17 mouse cellular contexts compared by ENCODE assay signal in the genomic region with DNA sequence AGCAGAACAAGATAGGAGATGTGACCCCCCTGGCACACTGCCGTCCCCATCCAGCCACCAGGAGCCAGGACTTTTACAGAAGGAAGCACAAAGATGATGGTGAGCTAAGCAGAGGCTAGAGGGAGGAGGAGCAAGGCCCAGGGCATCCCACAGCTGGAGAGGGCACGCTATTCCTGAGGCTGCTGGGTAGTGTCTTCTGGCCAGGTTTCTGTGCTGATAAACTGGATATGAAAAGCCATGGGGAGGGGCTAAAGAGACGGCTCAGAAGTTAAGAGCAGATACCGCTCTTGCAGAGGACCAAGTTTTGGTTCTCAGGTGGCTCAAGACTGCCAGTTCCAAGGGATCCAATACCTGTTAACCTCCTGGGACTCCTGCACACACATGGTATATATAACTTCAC.
DNase-seq lines count a peak whose midpoint lies in the region; ATAC-seq and TF ChIP-seq lines count a peak whose summit lies in the region.
"Had no signal": no experiment of that assay in that cellular context is flagged by ENCODE, and none has a peak within 500 bp of the region (broad histone marks: within the 10 kb centered on the region; RNA-seq: fewer than 3 reads in every experiment).

No protein-coding gene starts in this region.

- TF ChIP-seq CTCF in intestine, postnatal 0 days (IDR thresholded peaks at IDR 0.05; ENCODE audit: low read depth) = no peak

- no peaks in the 10 kb centered on the region for H3K27me3 ChIP-seq in intestine, embryonic 16.5 days (replicated peaks; ENCODE audit: control insufficient read depth, insufficient read depth, low read length)
- no peaks in the 10 kb centered on the region for H3K27me3 ChIP-seq in intestine, postnatal 0 days (replicated peaks; ENCODE audit: control insufficient read depth, insufficient read depth, low read length)
- no peaks in the 10 kb centered on the region for H3K27me3 ChIP-seq in limb, embryonic 15.5 days
- H3K27me3 ChIP-seq in forebrain, embryonic 14.5 days (replicated peaks; ENCODE audit: control insufficient read depth, insufficient read depth, low read length) = no peaks in the 10 kb centered on the region
- H3K27me3 ChIP-seq: liver, embryonic 15.5 days; neural tube, embryonic 12.5 days had no signal

- no peak overlapping the region for H3K4me3 ChIP-seq in intestine, embryonic 16.5 days (ENCODE audit: low read length)
- no peak overlapping the region for H3K4me3 ChIP-seq in intestine, postnatal 0 days (ENCODE audit: low read depth, low read length)
- no peak overlapping the region for H3K4me3 ChIP-seq in limb, embryonic 15.5 days
- H3K4me3 ChIP-seq in forebrain, embryonic 14.5 days (ENCODE audit: low read depth, low read length) = no peak overlapping the region
- H3K4me3 ChIP-seq: heart, adult 2 months; liver, embryonic 15.5 days; neural tube, embryonic 12.5 days had no signal

- no peaks in the 10 kb centered on the region for H3K9me3 ChIP-seq in intestine, embryonic 16.5 days (ENCODE audit: control insufficient read depth, low read length)
- no peaks in the 10 kb centered on the region for H3K9me3 ChIP-seq in intestine, postnatal 0 days (ENCODE audit: control insufficient read depth)
- no peaks in the 10 kb centered on the region for H3K9me3 ChIP-seq in limb, embryonic 15.5 days
- H3K9me3 ChIP-seq in forebrain, embryonic 14.5 days (replicated peaks; ENCODE audit: control insufficient read depth, low read length) = no peaks in the 10 kb centered on the region
- H3K9me3 ChIP-seq: liver, embryonic 15.5 days; neural tube, embryonic 12.5 days had no signal

- no peak overlapping the region for H3K27ac ChIP-seq in intestine, embryonic 16.5 days (ENCODE audit: low read length)
- no peak overlapping the region for H3K27ac ChIP-seq in intestine, postnatal 0 days (ENCODE audit: low read depth, low read length)
- H3K27ac ChIP-seq in limb, embryonic 15.5 days = no peak overlapping the region
- no peak overlapping the region for H3K27ac ChIP-seq in forebrain, embryonic 14.5 days (ENCODE audit: low read depth, low read length)
- H3K27ac ChIP-seq: heart, adult 2 months; kidney, postnatal 0 days; liver, embryonic 15.5 days; neural tube, embryonic 12.5 days had no signal

- peak; percentile 44 for DNase-seq in ovary, adult 18-20 months (ENCODE audit: low spot score)
- no peak for DNase-seq in ovary, postnatal 10 days (ENCODE audit: low spot score)
- no peak for DNase-seq in left cerebral cortex, postnatal 25 days (ENCODE audit: low spot score in 2 of 2)
- no peak for DNase-seq in left cerebral cortex, postnatal 4 days
- no peak for DNase-seq in forebrain, embryonic 14.5 days (ENCODE audit: low spot score)
- DNase-seq: adrenal gland, postnatal 10 days; gastrocnemius, postnatal 10 days; heart, adult 2 months; layer of hippocampus, adult 9-11 months; retina, postnatal 1 day; thymus, postnatal 4 days had no signal

- no peak overlapping the region; the same call in 1 of the 2 replicates for H3K4me2 ChIP-seq in intestine, embryonic 16.5 days (ENCODE audit: low read depth, low read length)
- H3K4me2 ChIP-seq in intestine, postnatal 0 days (replicated peaks; ENCODE audit: low read depth) = no peak overlapping the region
- peak overlapping the region; percentile 10; the same call in 1 of the 2 replicates for H3K4me2 ChIP-seq in limb, embryonic 15.5 days
- no peak overlapping the region for H3K4me2 ChIP-seq in forebrain, embryonic 14.5 days (ENCODE audit: low read length)
- H3K4me2 ChIP-seq: liver, embryonic 15.5 days; neural tube, embryonic 12.5 days had no signal

- H3K4me1 ChIP-seq in intestine, embryonic 16.5 days (ENCODE audit: control insufficient read depth, insufficient read depth, low read length) = peaks cover 14% of the 10 kb centered on the region
- H3K4me1 ChIP-seq in intestine, postnatal 0 days (replicated peaks; ENCODE audit: control insufficient read depth, insufficient read depth, low read length) = no peaks in the 10 kb centered on the region
- peaks cover 32% of the 10 kb centered on the region for H3K4me1 ChIP-seq in limb, embryonic 15.5 days
- peaks cover 25% of the 10 kb centered on the region; the same call in 1 of the 2 replicates for H3K4me1 ChIP-seq in forebrain, embryonic 14.5 days (ENCODE audit: control insufficient read depth, insufficient read depth, low read length)
- H3K4me1 ChIP-seq: liver, embryonic 15.5 days had no signal

- WGBS in intestine, embryonic 16.5 days = 47% methylated on average over 4 of the region's 4 CpGs
- WGBS in intestine, postnatal 0 days = 51% methylated on average over 4 of the region's 4 CpGs
- WGBS in limb, embryonic 15.5 days = 51% methylated on average over 4 of the region's 4 CpGs
- WGBS in forebrain, embryonic 14.5 days = 63% methylated on average over 4 of the region's 4 CpGs

- intact Hi-C loops in left cerebral cortex, postnatal 25 days (cut with DNase I) = no loop called here
- intact Hi-C loops in left cerebral cortex, postnatal 4 days (cut with DNase I) = no loop called here

- no peak for ATAC-seq in intestine, embryonic 16.5 days
- ATAC-seq in intestine, postnatal 0 days = no peak
- ATAC-seq in limb, embryonic 15.5 days (ENCODE audit: insufficient number of reproducible peaks, low FRiP score, low TSS enrichment, low read depth) = no peak
- no peak for ATAC-seq in forebrain, embryonic 14.5 days

- H3K36me3 ChIP-seq in intestine, embryonic 16.5 days (ENCODE audit: control insufficient read depth, insufficient read depth, low read length) = no peaks in the 10 kb centered on the region
- H3K36me3 ChIP-seq in intestine, postnatal 0 days (ENCODE audit: control insufficient read depth, insufficient read depth) = no peaks in the 10 kb centered on the region
- H3K36me3 ChIP-seq in limb, embryonic 15.5 days = no peaks in the 10 kb centered on the region
- no peaks in the 10 kb centered on the region for H3K36me3 ChIP-seq in forebrain, embryonic 14.5 days (ENCODE audit: control insufficient read depth, insufficient read depth, low read length)
- H3K36me3 ChIP-seq: liver, embryonic 15.5 days; neural tube, embryonic 12.5 days had no signal

- peak overlapping the region; percentile 24; the same call in 1 of the 2 replicates for H3K9ac ChIP-seq in intestine, embryonic 16.5 days (ENCODE audit: low read depth, low read length)
- H3K9ac ChIP-seq in intestine, postnatal 0 days (ENCODE audit: low read depth, low read length) = no peak overlapping the region
- no peak overlapping the region for H3K9ac ChIP-seq in limb, embryonic 15.5 days
- no peak overlapping the region for H3K9ac ChIP-seq in forebrain, embryonic 14.5 days (ENCODE audit: low read length)
- H3K9ac ChIP-seq: liver, embryonic 15.5 days; neural tube, embryonic 12.5 days had no signal
